Mouse (Mus musculus): ENCODE results near the gene Armc7.

DNA sequence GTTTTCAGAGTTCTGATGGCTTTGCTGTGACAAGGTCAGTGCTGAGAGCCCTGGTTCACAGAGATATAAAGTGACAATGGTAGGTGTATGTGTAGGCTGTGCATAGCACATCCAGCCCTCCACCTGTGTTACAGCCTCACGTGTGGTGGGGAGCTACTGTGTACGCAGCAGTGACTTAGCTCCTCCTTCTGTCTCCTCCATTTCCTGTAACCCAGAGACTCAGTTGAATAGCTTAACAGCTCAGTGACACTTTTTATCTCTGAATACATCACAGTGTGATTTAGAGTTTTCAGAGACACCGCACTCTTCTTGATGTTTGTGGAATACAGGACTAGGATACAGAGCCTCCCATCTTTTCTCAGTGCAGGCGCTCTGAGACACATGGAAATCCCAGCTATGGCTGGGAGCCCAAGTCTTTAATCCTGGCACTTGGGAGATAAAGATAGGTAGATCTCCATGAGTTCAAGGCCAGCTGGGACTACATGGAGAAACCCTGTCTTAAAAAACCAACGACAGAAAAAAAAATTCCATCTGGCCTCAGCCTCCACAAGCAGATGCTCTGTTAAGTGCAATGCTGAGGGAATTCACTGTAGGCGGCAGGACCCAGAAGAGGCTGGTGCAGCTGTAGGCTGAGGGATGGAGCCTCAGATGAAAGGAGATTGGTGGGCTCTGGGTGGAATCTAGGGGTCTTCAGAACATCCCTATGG, 6.2 kb downstream of the Armc7 start:
- no peak for TF ChIP-seq CTCF (conservative IDR thresholded peaks at IDR 0.05; ENCODE audit: low read length)
- no peak for TF ChIP-seq NANOG (IDR thresholded peaks at IDR 0.05; ENCODE audit: borderline replicate concordance, low read length)
- TF ChIP-seq POU5F1 (IDR thresholded peaks at IDR 0.05; ENCODE audit: borderline replicate concordance, low read length) = no peak
